Comparison of ENCODE assay signal across 24 mouse cellular contexts in genomic region chr17:12182702-12183485, GRCm38 (mm10).
DNase-seq lines count a peak whose midpoint lies in the region; ATAC-seq and TF ChIP-seq lines count a peak whose summit lies in the region.
"Had no signal": no experiment of that assay in that cellular context is flagged by ENCODE, and none has a peak within 500 bp of the region (broad histone marks: within the 10 kb centered on the region; RNA-seq: fewer than 3 reads in every experiment).

No protein-coding gene starts in this region.

- 0 out of 2 replicates have a peak, but pooled peaks have one; percentile 36 for ATAC-seq in intestine, embryonic 16.5 days
- ATAC-seq in intestine, postnatal 0 days = no peak
- peak; percentile 74 for ATAC-seq in liver, embryonic 12.5 days
- ATAC-seq in monocyte, adult 5-6 weeks (replicated peaks; ENCODE audit: insufficient number of reproducible peaks, low FRiP score, low TSS enrichment, poor library complexity, severe bottlenecking) = peak; percentile 70
- ATAC-seq: forebrain, embryonic 16.5 days; hindbrain, embryonic 16.5 days; Patski had no signal

- no peak for TF ChIP-seq POLR2A in bone marrow, adult 2 months (IDR thresholded peaks at IDR 0.05; ENCODE audit: borderline replicate concordance, control insufficient read depth, low read depth, low read length)
- no peak for TF ChIP-seq POLR2A in kidney, adult 2 months (IDR thresholded peaks at IDR 0.05; ENCODE audit: low read depth, low read length)

- H3K27ac ChIP-seq in intestine, embryonic 16.5 days (ENCODE audit: low read length) = no peak overlapping the region
- H3K27ac ChIP-seq in intestine, postnatal 0 days (ENCODE audit: low read depth, low read length) = no peak overlapping the region
- H3K27ac ChIP-seq in bone marrow, adult 2 months (ENCODE audit: control insufficient read depth, insufficient read depth, low read depth, low read length, poor library complexity) = peak overlapping the region; percentile 25
- H3K27ac ChIP-seq in liver, embryonic 12.5 days = peak overlapping the region; percentile 85
- no peak overlapping the region for H3K27ac ChIP-seq in kidney, adult 2 months (ENCODE audit: insufficient read depth, low read depth, low read length)
- H3K27ac ChIP-seq: kidney, postnatal 0 days; neural tube, embryonic 15.5 days had no signal

- TF ChIP-seq CTCF in intestine, postnatal 0 days (IDR thresholded peaks at IDR 0.05; ENCODE audit: low read depth) = no peak
- no peak for TF ChIP-seq CTCF in bone marrow, adult 2 months (IDR thresholded peaks at IDR 0.05; ENCODE audit: control insufficient read depth, insufficient read depth, low read length)
- no peak for TF ChIP-seq CTCF in kidney, adult 2 months (conservative IDR thresholded peaks at IDR 0.05; ENCODE audit: insufficient read depth, insufficient read length, low read depth, low read length)

- no peak for DNase-seq in layer of hippocampus, adult 11-12 months (ENCODE audit: low spot score)
- DNase-seq in thymus, postnatal 10 days (ENCODE audit: low spot score in 2 of 2) = no peak
- DNase-seq in kidney, adult 2 months = no peak
- DNase-seq: adrenal gland, postnatal 25 days; B cell, adult 2 months; cerebellum, adult 18-20 months; cerebellum, postnatal 36 days; heart, postnatal 4 days; kidney, adult 11 months; left cerebral cortex, postnatal 4 days; lung, postnatal 14 days; midbrain, embryonic 14.5 days; thymus, postnatal 25 days had no signal

- 71% methylated on average over 5 of the region's 5 CpGs for WGBS in intestine, embryonic 16.5 days
- 68% methylated on average over 5 of the region's 5 CpGs for whole genome bisulfite sequencing in intestine, postnatal 0 days
- 76% methylated on average over 5 of the region's 5 CpGs for WGBS in bone marrow, adult 2 months
- WGBS in liver, embryonic 12.5 days (ENCODE audit: insufficient replicate concordance) = 49% methylated on average over 5 of the region's 5 CpGs
- 70% methylated on average over 5 of the region's 5 CpGs for WGBS in kidney, adult 2 months

- no peak overlapping the region for H3K9ac ChIP-seq in intestine, embryonic 16.5 days (ENCODE audit: low read depth, low read length)
- no peak overlapping the region for H3K9ac ChIP-seq in intestine, postnatal 0 days (ENCODE audit: low read depth, low read length)
- peak overlapping the region; percentile 55 for H3K9ac ChIP-seq in liver, embryonic 12.5 days
- H3K9ac ChIP-seq: neural tube, embryonic 15.5 days had no signal

- H3K36me3 ChIP-seq in intestine, embryonic 16.5 days (ENCODE audit: control insufficient read depth, insufficient read depth, low read length) = no peaks in the 10 kb centered on the region
- no peaks in the 10 kb centered on the region for H3K36me3 ChIP-seq in intestine, postnatal 0 days (ENCODE audit: control insufficient read depth, insufficient read depth)
- peaks cover 60% of the 10 kb centered on the region for H3K36me3 ChIP-seq in liver, embryonic 12.5 days
- no peaks in the 10 kb centered on the region for H3K36me3 ChIP-seq in kidney, adult 2 months (ENCODE audit: control insufficient read depth, insufficient read depth, low read length)
- H3K36me3 ChIP-seq: neural tube, embryonic 15.5 days had no signal

- no peaks in the 10 kb centered on the region for H3K4me1 ChIP-seq in intestine, embryonic 16.5 days (ENCODE audit: control insufficient read depth, insufficient read depth, low read length)
- H3K4me1 ChIP-seq in intestine, postnatal 0 days (replicated peaks; ENCODE audit: control insufficient read depth, insufficient read depth, low read length) = no peaks in the 10 kb centered on the region
- H3K4me1 ChIP-seq in bone marrow, adult 2 months (ENCODE audit: control insufficient read depth, insufficient read depth, low read length) = peaks cover 5% of the 10 kb centered on the region; the same call in 1 of the 2 replicates
- peaks cover 99% of the 10 kb centered on the region for H3K4me1 ChIP-seq in liver, embryonic 12.5 days
- no peaks in the 10 kb centered on the region for H3K4me1 ChIP-seq in kidney, adult 2 months (ENCODE audit: control insufficient read depth, insufficient read depth, low read length)
- H3K4me1 ChIP-seq: megakaryocyte, embryonic 14.5 days had no signal

- no peaks in the 10 kb centered on the region for H3K9me3 ChIP-seq in intestine, embryonic 16.5 days (ENCODE audit: control insufficient read depth, low read length)
- H3K9me3 ChIP-seq in intestine, postnatal 0 days (ENCODE audit: control insufficient read depth) = no peaks in the 10 kb centered on the region
- H3K9me3 ChIP-seq in liver, embryonic 12.5 days (replicated peaks) = no peaks in the 10 kb centered on the region
- H3K9me3 ChIP-seq: neural tube, embryonic 15.5 days had no signal

- H3K4me3 ChIP-seq in intestine, embryonic 16.5 days (ENCODE audit: low read length) = no peak overlapping the region
- no peak overlapping the region for H3K4me3 ChIP-seq in intestine, postnatal 0 days (ENCODE audit: low read depth, low read length)
- H3K4me3 ChIP-seq in bone marrow, adult 2 months (replicated peaks; ENCODE audit: control insufficient read depth, low read depth, low read length) = no peak overlapping the region
- no peak overlapping the region for H3K4me3 ChIP-seq in liver, embryonic 12.5 days
- no peak overlapping the region for H3K4me3 ChIP-seq in kidney, adult 2 months (ENCODE audit: insufficient read depth, low read depth, low read length)
- H3K4me3 ChIP-seq: megakaryocyte, embryonic 14.5 days; neural tube, embryonic 15.5 days had no signal

- H3K4me2 ChIP-seq in intestine, embryonic 16.5 days (ENCODE audit: low read depth, low read length) = no peak overlapping the region
- no peak overlapping the region for H3K4me2 ChIP-seq in intestine, postnatal 0 days (replicated peaks; ENCODE audit: low read depth)
- peak overlapping the region; percentile 34 for H3K4me2 ChIP-seq in liver, embryonic 12.5 days
- H3K4me2 ChIP-seq: neural tube, embryonic 15.5 days had no signal

- H3K27me3 ChIP-seq in intestine, embryonic 16.5 days (replicated peaks; ENCODE audit: control insufficient read depth, insufficient read depth, low read length) = no peaks in the 10 kb centered on the region
- no peaks in the 10 kb centered on the region for H3K27me3 ChIP-seq in intestine, postnatal 0 days (replicated peaks; ENCODE audit: control insufficient read depth, insufficient read depth, low read length)
- no peaks in the 10 kb centered on the region for H3K27me3 ChIP-seq in liver, embryonic 12.5 days (replicated peaks)
- no peaks in the 10 kb centered on the region for H3K27me3 ChIP-seq in kidney, adult 2 months (replicated peaks; ENCODE audit: control insufficient read depth, insufficient read depth, low read length)
- H3K27me3 ChIP-seq: megakaryocyte, embryonic 14.5 days; neural tube, embryonic 15.5 days; Patski had no signal

Comparison
In these comparisons a context has a peak if more than half of its experiments do, and no peak if none do; other contexts are left out.
1. H3K27ac ChIP-seq: peak in bone marrow, adult 2 months (single experiment) and liver, embryonic 12.5 days (single experiment); none in intestine, embryonic 16.5 days (single experiment), intestine, postnatal 0 days (single experiment) and kidney, adult 2 months (single experiment).